Mouse (Mus musculus): ENCODE measurements around the gene Nufip2. TPM values are rescaled to one million over a fixed set of nuclear protein-coding genes. Genes with fewer than 3 reads are reported as not detected.
"Not testable (repeated sequence)": the region's sequence is repeated elsewhere in the genome, so short reads cannot be mapped to it uniquely, and the experiment has no call there.

Gene Nufip2
- 10 to 100 TPM; 32.4 to 40.8 TPM for total RNA-seq (2021)
- long read RNA-seq, experiment 1, full-length matches to known transcripts, result 3 of 11 reads
- long read RNA-seq, experiment 1, partial matches to known transcripts, result 0 of 11 reads
- long read RNA-seq, experiment 1, other reads (novel, unspliced or antisense), result 8 of 11 reads
- long read RNA-seq, experiment 2, full-length matches to known transcripts, result 1 of 5 reads
- long read RNA-seq, experiment 2, partial matches to known transcripts, result 0 of 5 reads
- long read RNA-seq, experiment 2, other reads (novel, unspliced or antisense), result 4 of 5 reads

- peak; percentile 99 for DNase-seq (ENCODE audit: low spot score)
Observed at GRCm38 (mm10) chr11:77685383-77686265, at the start of gene Nufip2. Gene Nufip2, plus strand, starts transcription at chr11:77686155.

GRCm38 (mm10) chr11:77641390-77641789 lies 44.6 kb upstream of the Nufip2 start:
- no peak for DNase-seq (ENCODE audit: low spot score)

GRCm38 (mm10) chr11:77645481-77645880 lies 40.5 kb upstream of the Nufip2 start:
- peak; percentile 60 for DNase-seq (ENCODE audit: low spot score)

- no peak for DNase-seq (ENCODE audit: low spot score)
Observed at GRCm38 (mm10) chr11:77648878-77649277, 37.1 kb upstream of the Nufip2 start.

GRCm38 (mm10) chr11:77652484-77652883 lies 33.5 kb upstream of the Nufip2 start:
- no peak for DNase-seq (ENCODE audit: low spot score)

GRCm38 (mm10) chr11:77653406-77654190 lies 32.4 kb upstream of the Nufip2 start:
- DNase-seq (ENCODE audit: low spot score), result not testable (repeated sequence)

GRCm38 (mm10) chr11:77659986-77660385 lies 26.0 kb upstream of the Nufip2 start:
- no peak for DNase-seq (ENCODE audit: low spot score)

- no peak for DNase-seq (ENCODE audit: low spot score)
Observed at GRCm38 (mm10) chr11:77663639-77664038, 22.3 kb upstream of the Nufip2 start.

GRCm38 (mm10) chr11:77664046-77664445 lies 21.9 kb upstream of the Nufip2 start:
- no peak for DNase-seq (ENCODE audit: low spot score)

GRCm38 (mm10) chr11:77665384-77665783 lies 20.6 kb upstream of the Nufip2 start:
- not testable (repeated sequence) for DNase-seq (ENCODE audit: low spot score)

- DNase-seq (ENCODE audit: low spot score), result not testable (repeated sequence)
Observed at GRCm38 (mm10) chr11:77666766-77667165, 19.2 kb upstream of the Nufip2 start.

- DNase-seq (ENCODE audit: low spot score), result no peak
Observed at GRCm38 (mm10) chr11:77672746-77673145, 13.2 kb upstream of the Nufip2 start.

- no peak for DNase-seq (ENCODE audit: low spot score)
Observed at GRCm38 (mm10) chr11:77673428-77673991, 12.4 kb upstream of the Nufip2 start.

- no peak for DNase-seq (ENCODE audit: low spot score)
Observed at GRCm38 (mm10) chr11:77680018-77680417, 5.9 kb upstream of the Nufip2 start.

GRCm38 (mm10) chr11:77684896-77685295 lies 1.1 kb upstream of the Nufip2 start:
- DNase-seq (ENCODE audit: low spot score), result no peak

- peak; percentile 36 for DNase-seq (ENCODE audit: low spot score)
Observed at GRCm38 (mm10) chr11:77686346-77686840, 438 bp downstream of the Nufip2 start.

- peak; percentile 60 for DNase-seq (ENCODE audit: low spot score)
Observed at GRCm38 (mm10) chr11:77686841-77687540, 1.0 kb downstream of the Nufip2 start.

- peak; percentile 43 for DNase-seq (ENCODE audit: low spot score)
Observed at GRCm38 (mm10) chr11:77687541-77688131, 1.7 kb downstream of the Nufip2 start.

GRCm38 (mm10) chr11:77693026-77693425 lies 7.1 kb downstream of the Nufip2 start:
- no peak for DNase-seq (ENCODE audit: low spot score)

GRCm38 (mm10) chr11:77697232-77697631 lies 11.3 kb downstream of the Nufip2 start:
- no peak for DNase-seq (ENCODE audit: low spot score)

Measured in gastrocnemius, adult 18-20 months (tissue).